Mouse (Mus musculus): ENCODE data around the gene Abcb11.
"Not testable (repeated sequence)": the region's sequence is repeated elsewhere in the genome, so short reads cannot be mapped to it uniquely, and the experiment has no call there.

Gene Abcb11

GRCm38 (mm10) chr2:69342496-69343221, at the start of gene Abcb11:
Abcb11 (minus strand) TSS chr2:69342616.
- ATAC-seq (ENCODE audit: low TSS enrichment) = no peak

- ATAC-seq (ENCODE audit: low TSS enrichment) = no peak
Measured at GRCm38 (mm10) chr2:69386118-69386871, 43.9 kb upstream of the Abcb11 start.

GRCm38 (mm10) chr2:69382838-69383237, 40.4 kb upstream of the Abcb11 start:
- no peak for ATAC-seq (ENCODE audit: low TSS enrichment)

GRCm38 (mm10) chr2:69381740-69382139, 39.3 kb upstream of the Abcb11 start:
- no peak for ATAC-seq (ENCODE audit: low TSS enrichment)

- peak; percentile 74; the same call in 1 of the 2 replicates for ATAC-seq (ENCODE audit: low TSS enrichment)
Measured at GRCm38 (mm10) chr2:69380281-69380680, 37.9 kb upstream of the Abcb11 start, which contains the start of gene Dhrs9. Dhrs9 (plus strand) TSS chr2:69380445.

GRCm38 (mm10) chr2:69379801-69380200, 37.4 kb upstream of the Abcb11 start:
- 0 out of 2 replicates have a peak, but pooled peaks have one; percentile 41 for ATAC-seq (ENCODE audit: low TSS enrichment)

GRCm38 (mm10) chr2:69376780-69377179, 34.4 kb upstream of the Abcb11 start:
- ATAC-seq (ENCODE audit: low TSS enrichment) = no peak

GRCm38 (mm10) chr2:69365275-69365674, 22.9 kb upstream of the Abcb11 start:
- no peak for ATAC-seq (ENCODE audit: low TSS enrichment)

- ATAC-seq (ENCODE audit: low TSS enrichment) = no peak
Measured at GRCm38 (mm10) chr2:69364831-69365230, 22.4 kb upstream of the Abcb11 start.

GRCm38 (mm10) chr2:69355402-69355801, 13.0 kb upstream of the Abcb11 start:
- peak; percentile 100 for ATAC-seq (ENCODE audit: low TSS enrichment)

GRCm38 (mm10) chr2:69341506-69341905, 910 bp downstream of the Abcb11 start:
- no peak for ATAC-seq (ENCODE audit: low TSS enrichment)

GRCm38 (mm10) chr2:69331523-69331922, 10.9 kb downstream of the Abcb11 start:
- ATAC-seq (ENCODE audit: low TSS enrichment) = not testable (repeated sequence)

GRCm38 (mm10) chr2:69328509-69329163, 13.8 kb downstream of the Abcb11 start:
- ATAC-seq (ENCODE audit: low TSS enrichment) = no peak

- ATAC-seq (ENCODE audit: low TSS enrichment) = no peak
Measured at GRCm38 (mm10) chr2:69324881-69325660, 17.3 kb downstream of the Abcb11 start.

GRCm38 (mm10) chr2:69323018-69323417, 19.4 kb downstream of the Abcb11 start:
- ATAC-seq (ENCODE audit: low TSS enrichment) = no peak

- no peak for ATAC-seq (ENCODE audit: low TSS enrichment)
Measured at GRCm38 (mm10) chr2:69321457-69321856, 21.0 kb downstream of the Abcb11 start.

- no peak for ATAC-seq (ENCODE audit: low TSS enrichment)
Measured at GRCm38 (mm10) chr2:69311337-69311736, 31.1 kb downstream of the Abcb11 start.

GRCm38 (mm10) chr2:69308136-69308535, 34.3 kb downstream of the Abcb11 start:
- ATAC-seq (ENCODE audit: low TSS enrichment) = no peak

GRCm38 (mm10) chr2:69300568-69300967, 41.8 kb downstream of the Abcb11 start:
- ATAC-seq (ENCODE audit: low TSS enrichment) = not testable (repeated sequence)

- no peak for ATAC-seq (ENCODE audit: low TSS enrichment)
Measured at GRCm38 (mm10) chr2:69294508-69294907, 47.9 kb downstream of the Abcb11 start.

- no peak for ATAC-seq (ENCODE audit: low TSS enrichment)
Measured at GRCm38 (mm10) chr2:69288989-69289388, 53.4 kb downstream of the Abcb11 start.

GRCm38 (mm10) chr2:69275875-69276274, 66.5 kb downstream of the Abcb11 start:
- ATAC-seq (ENCODE audit: low TSS enrichment) = peak; percentile 96
